Mouse (Mus musculus) megakaryocyte, embryonic 14.5 days (primary cell): ENCODE results near the gene Fgf2. TPM values are rescaled to one million over a fixed set of nuclear protein-coding genes. Genes with fewer than 3 reads are reported as not detected.
A peak's percentile ranks its signal among the peaks of the same experiment; 100 is the strongest.

Experiments
- H3K27me3 ChIP-seq: replicated peaks from 2 replicates; pipeline ENCODE3; 2012; ENCODE audit warnings: inconsistent platforms
- H3K36me3 ChIP-seq: replicated peaks from 2 replicates; pipeline ENCODE3; 2012; ENCODE audit warnings: low read length, inconsistent platforms, mixed read lengths
- H3K4me1 ChIP-seq: 2 replicates; pipeline ENCODE4 v1.6.1; 2012; ENCODE audit warnings: inconsistent platforms
- H3K4me3 ChIP-seq: replicated peaks from 2 replicates; pipeline ENCODE3; 2012; ENCODE audit warnings: moderate library complexity, mild to moderate bottlenecking, inconsistent platforms
- H3K9me3 ChIP-seq: 2 replicates; pipeline ENCODE4 v1.6.1; 2012; ENCODE audit warnings: inconsistent platforms
- FLI1 ChIP-seq: IDR thresholded peaks from 2 replicates; pipeline ENCODE4 v1.6.1; 2012; ENCODE audit warnings: low read length, inconsistent platforms, mixed read lengths
- GATA1 ChIP-seq: IDR thresholded peaks from 3 replicates; pipeline ENCODE4 v1.6.1; 2012; ENCODE audit warnings: mixed read lengths, low read length, inconsistent platforms, borderline replicate concordance
- polyA plus RNA-seq: library from polyadenylated mRNA; stranded (reverse); fragments of >175 nt; gene quantifications from 2 replicates; pipeline ENCODE4 v1.2.3, GENCODE M21; 2012; ENCODE audit warnings: low replicate concordance; ENCODE audit not compliant: insufficient read depth

The Fgf2 gene
- polyA plus RNA-seq, 1 experiment = not detected

DNA sequence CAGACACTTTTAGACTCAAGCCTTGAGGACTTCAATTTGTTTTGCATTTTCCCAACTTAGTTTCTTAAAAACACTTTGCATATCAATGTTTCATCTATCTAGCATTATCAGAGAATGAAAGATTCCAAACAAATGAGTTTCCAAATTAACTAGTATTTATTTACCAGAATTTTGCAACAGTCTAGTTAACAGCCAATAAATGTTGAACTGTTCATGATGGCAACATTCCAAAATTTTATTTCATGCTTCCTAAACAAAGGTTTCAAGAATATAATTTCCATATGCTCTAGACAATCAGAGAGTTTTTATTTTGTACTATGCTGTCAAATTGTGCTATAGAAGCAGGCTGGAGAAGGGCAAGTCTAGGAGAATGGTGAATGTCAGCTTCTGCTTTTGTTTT lies 59.5 kb downstream of the Fgf2 start:
- H3K36me3 ChIP-seq = peaks cover 61% of the 10 kb centered on the region
- H3K4me3 ChIP-seq = no peak overlapping the region
- TF ChIP-seq FLI1 (no peak), GATA1 (no peak)
- H3K4me1 ChIP-seq = peaks cover 5% of the 10 kb centered on the region
- no peaks in the 10 kb centered on the region for H3K27me3 ChIP-seq
- H3K9me3 ChIP-seq = no peaks in the 10 kb centered on the region

GRCm38 (mm10) chr3:37413446-37413845 lies 65.3 kb downstream of the Fgf2 start:
- Histone ChIP-seq H3K4me3 (no peak overlapping the region), H3K4me1 (peaks cover 28% of the 10 kb centered on the region), H3K9me3 (no peaks in the 10 kb centered on the region), H3K27me3 (no peaks in the 10 kb centered on the region), H3K36me3 (peaks cover 41% of the 10 kb centered on the region)
- no peak for TF ChIP-seq GATA1
- no peak for TF ChIP-seq FLI1

- H3K36me3 ChIP-seq = peaks cover 34% of the 10 kb centered on the region
- no peaks in the 10 kb centered on the region for H3K9me3 ChIP-seq
- no peak overlapping the region for H3K4me3 ChIP-seq
- peaks cover 34% of the 10 kb centered on the region for H3K4me1 ChIP-seq
- no peaks in the 10 kb centered on the region for H3K27me3 ChIP-seq
- TF ChIP-seq GATA1 (no peak), FLI1 (no peak)
Observed at GRCm38 (mm10) chr3:37414413-37414960, 66.3 kb downstream of the Fgf2 start.

- no peaks in the 10 kb centered on the region for H3K9me3 ChIP-seq
- H3K27me3 ChIP-seq = no peaks in the 10 kb centered on the region
- H3K4me1 ChIP-seq = peaks cover 44% of the 10 kb centered on the region
- H3K36me3 ChIP-seq = peaks cover 14% of the 10 kb centered on the region
- TF ChIP-seq FLI1 (no peak), GATA1 (no peak)
- peak overlapping the region; percentile 92 for H3K4me3 ChIP-seq
Observed at GRCm38 (mm10) chr3:37418341-37418740, 70.2 kb downstream of the Fgf2 start.

GRCm38 (mm10) chr3:37418961-37419457 lies 70.9 kb downstream of the Fgf2 start:
- peak overlapping the region; percentile 92 for H3K4me3 ChIP-seq
- H3K9me3 ChIP-seq = no peaks in the 10 kb centered on the region
- TF ChIP-seq GATA1 (no peak), FLI1 (no peak)
- H3K27me3 ChIP-seq = no peaks in the 10 kb centered on the region
- H3K36me3 ChIP-seq = peaks cover 16% of the 10 kb centered on the region
- peaks cover 42% of the 10 kb centered on the region for H3K4me1 ChIP-seq

DNA sequence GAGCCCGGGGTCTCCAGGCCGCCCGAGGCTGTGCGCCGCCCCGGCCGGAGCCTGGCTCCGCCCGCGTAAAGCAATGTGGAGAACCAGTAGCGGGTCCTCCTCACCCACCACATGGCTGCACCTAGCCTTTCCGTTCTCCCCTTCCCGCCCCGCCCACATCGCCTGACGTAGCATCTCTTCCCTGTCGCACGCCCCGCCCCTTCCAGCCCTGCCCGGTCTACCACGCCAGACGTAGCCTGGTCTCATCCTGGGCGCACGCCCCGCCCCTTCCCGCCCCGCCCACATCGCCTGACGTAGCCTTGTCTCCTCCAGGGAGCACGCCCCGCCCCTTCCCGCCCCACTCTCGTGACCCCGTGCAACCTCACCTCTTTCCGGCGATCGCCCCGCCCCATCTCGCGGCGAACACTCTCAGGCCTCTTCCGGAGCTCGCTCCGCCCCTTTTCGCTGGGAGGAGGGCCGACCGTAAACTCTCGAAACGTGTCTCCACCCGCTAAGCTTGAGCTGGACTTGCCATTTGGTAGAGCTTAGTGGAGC lies 71.4 kb downstream of the Fgf2 start, which contains the start of gene Spata5:
Gene Spata5, plus strand, starts transcription at position 439 of the 534 bp plus-strand sequence.
- peaks cover 37% of the 10 kb centered on the region for H3K4me1 ChIP-seq
- no peaks in the 10 kb centered on the region for H3K27me3 ChIP-seq
- H3K36me3 ChIP-seq = peaks cover 18% of the 10 kb centered on the region
- TF ChIP-seq GATA1 = no peak
- TF ChIP-seq FLI1 = no peak
- H3K4me3 ChIP-seq = peak within 1 kb of the TSS; percentile 92
- no peaks in the 10 kb centered on the region for H3K9me3 ChIP-seq

DNA sequence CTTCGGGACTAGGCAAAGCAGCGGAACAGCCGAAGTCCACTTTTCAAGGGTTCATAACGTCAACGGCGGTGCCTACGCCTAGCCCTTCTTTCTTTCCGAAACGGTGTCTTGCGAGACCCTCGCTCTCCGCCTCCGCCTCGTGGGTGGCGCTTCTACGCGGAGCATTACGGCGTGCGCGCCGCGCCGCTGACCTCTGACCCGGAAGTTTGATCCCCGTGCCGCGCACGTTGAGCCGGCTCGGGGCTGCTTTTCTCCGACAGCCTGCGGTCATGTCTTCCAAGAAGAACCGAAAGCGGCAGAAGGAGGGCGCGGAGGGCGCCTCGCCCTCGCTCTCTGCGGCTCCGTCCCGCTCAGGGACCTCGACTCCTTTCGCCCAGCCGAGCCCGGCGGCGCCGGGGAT lies 71.9 kb downstream of the Fgf2 start, which contains the start of gene Nudt6:
Gene Nudt6, minus strand, starts transcription at position 140 of the 400 bp plus-strand sequence.
- TF ChIP-seq GATA1 (no peak), FLI1 (no peak)
- Histone ChIP-seq H3K36me3 (peaks cover 23% of the 10 kb centered on the region), H3K4me3 (peak within 1 kb of the TSS; percentile 92), H3K9me3 (no peaks in the 10 kb centered on the region), H3K4me1 (peaks cover 34% of the 10 kb centered on the region), H3K27me3 (no peaks in the 10 kb centered on the region)

- H3K4me1 ChIP-seq = peaks cover 34% of the 10 kb centered on the region
- TF ChIP-seq GATA1 (no peak), FLI1 (no peak)
- H3K36me3 ChIP-seq = peaks cover 29% of the 10 kb centered on the region
- no peaks in the 10 kb centered on the region for H3K9me3 ChIP-seq
- H3K4me3 ChIP-seq = peak overlapping the region; percentile 92
- no peaks in the 10 kb centered on the region for H3K27me3 ChIP-seq
Observed at GRCm38 (mm10) chr3:37420641-37421040, 72.5 kb downstream of the Fgf2 start.

GRCm38 (mm10) chr3:37421179-37421578 lies 73.0 kb downstream of the Fgf2 start:
- Histone ChIP-seq H3K36me3 (peaks cover 30% of the 10 kb centered on the region), H3K9me3 (no peaks in the 10 kb centered on the region), H3K4me3 (peak overlapping the region; percentile 92), H3K27me3 (no peaks in the 10 kb centered on the region), H3K4me1 (peaks cover 37% of the 10 kb centered on the region)
- no peak for TF ChIP-seq FLI1

- no peaks in the 10 kb centered on the region for H3K9me3 ChIP-seq
- TF ChIP-seq FLI1 = no peak
- no peak for TF ChIP-seq GATA1
- peaks cover 68% of the 10 kb centered on the region for H3K36me3 ChIP-seq
- no peak overlapping the region for H3K4me3 ChIP-seq
- H3K27me3 ChIP-seq = no peaks in the 10 kb centered on the region
- peaks cover 30% of the 10 kb centered on the region for H3K4me1 ChIP-seq
Observed at GRCm38 (mm10) chr3:37426069-37426468, 77.9 kb downstream of the Fgf2 start.
